Mouse (Mus musculus) liver, embryonic 14.5 days (tissue): ENCODE measurements around the gene Faap20. TPM values are rescaled to one million over a fixed set of nuclear protein-coding genes. Genes with fewer than 3 reads are reported as not detected.

Experiments
- ATAC-seq: fragments of 200-750 bp; cut with Nextera tagmentation; 2 replicates; pipeline ENCODE4 v1.8.0; 2017; ENCODE audit warnings: moderate number of reproducible peaks, mild to moderate bottlenecking, moderate library complexity; ENCODE audit not compliant: insufficient read depth
- DNase-seq, 3 experiments: peaks; one replicate each; pipeline ENCODE4 v3.0.0-alpha.2; 2012 to 2013; ENCODE audit warnings: low read depth in 3 of 3, low spot score in 3 of 3
- H3K27ac ChIP-seq: fragments of 300-500 bp; sonication (generic); 2 replicates; pipeline ENCODE4 v1.5.1; 2014; ENCODE audit warnings: moderate library complexity, mild to moderate bottlenecking, control low read depth, inconsistent platforms
- H3K27me3 ChIP-seq: fragments of 300-500 bp; sonication (generic); 2 replicates; pipeline ENCODE4 v1.6.1; 2014; ENCODE audit warnings: mild to moderate bottlenecking, low read length, moderate library complexity; ENCODE audit not compliant: control insufficient read depth, insufficient read depth
- H3K36me3 ChIP-seq: fragments of 300-500 bp; sonication (generic); replicated peaks from 2 replicates; pipeline ENCODE4 v1.6.1; 2014; ENCODE audit warnings: low read depth; ENCODE audit not compliant: control insufficient read depth, insufficient read depth
- H3K4me1 ChIP-seq, 2 experiments: fragments of 200-500 bp in 1 of 2; fragments of 300-500 bp in 1 of 2; sonication (generic) in 1 of 2; replicated peaks; 2 replicates each; pipeline ENCODE4 v1.6.1; 2012 to 2014; ENCODE audit warnings: antibody characterized with exemption in 1 of 2, inconsistent platforms in 1 of 2, low read length in 1 of 2; ENCODE audit not compliant: control insufficient read depth in 2 of 2, insufficient read depth in 2 of 2
- H3K4me2 ChIP-seq: fragments of 300-500 bp; sonication (generic); 2 replicates; pipeline ENCODE4 v1.6.1; 2014; ENCODE audit warnings: low read depth, mild to moderate bottlenecking, control low read depth, moderate library complexity
- H3K4me3 ChIP-seq, 2 experiments: fragments of 200-500 bp in 1 of 2; fragments of 300-500 bp in 1 of 2; sonication (generic) in 1 of 2; 2 replicates each; pipeline ENCODE4 v1.5.1; 2012 to 2014; ENCODE audit warnings: low read depth in 2 of 2, low read length in 2 of 2, mild to moderate bottlenecking in 2 of 2, control low read depth in 1 of 2, inconsistent platforms in 1 of 2, moderate library complexity in 1 of 2; ENCODE audit not compliant: insufficient read depth in 1 of 2
- H3K9ac ChIP-seq: fragments of 300-500 bp; sonication (generic); replicated peaks from 2 replicates; pipeline ENCODE4 v1.6.1; 2014; ENCODE audit warnings: mild to moderate bottlenecking, control low read depth, moderate library complexity
- H3K9me3 ChIP-seq: fragments of 300-500 bp; sonication (generic); 2 replicates; pipeline ENCODE4 v1.6.1; 2016; ENCODE audit warnings: low read length, mixed read lengths; ENCODE audit not compliant: control insufficient read depth
- CTCF ChIP-seq: IDR thresholded peaks from 2 replicates; pipeline ENCODE4 v1.5.1; 2016; ENCODE audit warnings: antibody characterized with exemption, low read depth, control low read depth
- EP300 ChIP-seq: IDR thresholded peaks from 2 replicates; pipeline ENCODE4 v1.6.1; 2016; ENCODE audit warnings: antibody characterized with exemption, low read depth
- WGBS: fragments of 180-500 bp; shearing (Covaris S2); extraction: QIAGEN DNeasy Blood & Tissue Kit; methylation state at CpG from one replicate; pipeline ENCODE4 v1.1.7; 2014; ENCODE audit not compliant: insufficient replicate concordance; 5-methylcytosine and 5-hydroxymethylcytosine counted together
- polyA plus RNA-seq, 2 experiments: library from polyadenylated mRNA; depleted of rRNA in 1 of 2; stranded (reverse) in 1 of 2; unstranded in 1 of 2; fragments of >200 nt; fragmentation: Nextera tagmentation in 1 of 2; extraction: Ambion mirVana in 1 of 2; gene quantifications; 2 replicates each; pipeline versions ENCODE4 v1.2.1 to v1.2.3; 2012 to 2014

The Faap20 gene
- polyA plus RNA-seq, 2 experiments, result 12.2 to 14.8 TPM

- peaks cover 0 to 34% of the 10 kb centered on the region in 2 experiments; a peak in 2 of 4 replicates for H3K4me1 ChIP-seq
- H3K4me2 ChIP-seq, result no peak overlapping the region
- ATAC-seq, result no peak
- H3K27me3 ChIP-seq, result no peaks in the 10 kb centered on the region
- TF ChIP-seq EP300 (no peak), CTCF (no peak)
- no peaks in the 10 kb centered on the region for H3K36me3 ChIP-seq
- H3K27ac ChIP-seq, result no peak overlapping the region
- no peak overlapping the region for H3K4me3 ChIP-seq
- 54% methylated on average over 3 of the region's 3 CpGs for WGBS
- no peak for DNase-seq
- H3K9ac ChIP-seq, result no peak overlapping the region
- no peaks in the 10 kb centered on the region for H3K9me3 ChIP-seq
Measured at GRCm38 (mm10) chr4:155207841-155208240, 41.8 kb upstream of the Faap20 start.

GRCm38 (mm10) chr4:155208613-155209012 lies 41.0 kb upstream of the Faap20 start:
- 65% methylated on average over 7 of the region's 7 CpGs for WGBS
- TF ChIP-seq EP300 (no peak), CTCF (no peak)
- H3K9ac ChIP-seq, result no peak overlapping the region
- H3K4me2 ChIP-seq, result no peak overlapping the region
- no peaks in the 10 kb centered on the region for H3K27me3 ChIP-seq
- ATAC-seq, result no peak
- no peaks in the 10 kb centered on the region for H3K36me3 ChIP-seq
- DNase-seq, result no peak
- peaks cover 0 to 32% of the 10 kb centered on the region in 2 experiments; a peak in 2 of 4 replicates for H3K4me1 ChIP-seq
- H3K9me3 ChIP-seq, result no peaks in the 10 kb centered on the region
- H3K4me3 ChIP-seq, result no peak overlapping the region
- no peak overlapping the region for H3K27ac ChIP-seq

GRCm38 (mm10) chr4:155209079-155209478 lies 40.5 kb upstream of the Faap20 start:
- H3K27me3 ChIP-seq, result no peaks in the 10 kb centered on the region
- peaks cover 0 to 35% of the 10 kb centered on the region in 2 experiments; a peak in 2 of 4 replicates for H3K4me1 ChIP-seq
- H3K9me3 ChIP-seq, result no peaks in the 10 kb centered on the region
- ATAC-seq (no peak), DNase-seq (no peak)
- H3K4me3 ChIP-seq, result no peak overlapping the region
- no peak overlapping the region for H3K9ac ChIP-seq
- TF ChIP-seq EP300, result no peak
- no peak for TF ChIP-seq CTCF
- no peak overlapping the region for H3K4me2 ChIP-seq
- H3K36me3 ChIP-seq, result no peaks in the 10 kb centered on the region
- H3K27ac ChIP-seq, result no peak overlapping the region

DNA sequence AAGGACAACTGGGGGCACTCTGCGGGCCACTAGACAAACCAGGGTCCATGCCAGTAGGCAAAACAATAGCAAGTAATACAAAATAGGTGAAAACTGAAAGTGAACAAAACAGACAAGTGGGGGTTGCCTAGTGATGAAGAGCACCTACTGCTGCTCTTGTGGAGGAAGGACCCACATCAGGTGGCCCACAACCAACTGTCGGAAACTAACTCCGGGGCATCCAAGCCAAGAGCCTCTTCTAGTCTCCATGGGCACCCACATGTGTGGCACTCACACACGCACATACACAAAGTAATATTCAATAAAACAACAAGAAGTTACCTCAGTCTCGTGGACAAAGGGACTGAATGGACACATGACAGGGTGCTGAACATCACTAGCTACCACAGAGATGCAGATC lies 40.1 kb upstream of the Faap20 start:
- DNase-seq (no peak), ATAC-seq (no peak)
- Histone ChIP-seq H3K27me3 (no peaks in the 10 kb centered on the region), H3K4me1 (peaks cover 0 to 39% of the 10 kb centered on the region in 2 experiments; a peak in 2 of 4 replicates), H3K4me3 (no peak overlapping the region), H3K27ac (no peak overlapping the region), H3K36me3 (no peaks in the 10 kb centered on the region), H3K9ac (no peak overlapping the region), H3K9me3 (no peaks in the 10 kb centered on the region), H3K4me2 (no peak overlapping the region)
- no peak for TF ChIP-seq EP300
- TF ChIP-seq CTCF, result no peak
- WGBS, result 78% methylated on average over 5 of the region's 5 CpGs

GRCm38 (mm10) chr4:155213052-155213751 lies 36.4 kb upstream of the Faap20 start:
- DNase-seq, result no peak
- Histone ChIP-seq H3K4me2 (no peak overlapping the region), H3K4me1 (peaks cover 0 to 42% of the 10 kb centered on the region in 2 experiments; a peak in 3 of 4 replicates), H3K27me3 (no peaks in the 10 kb centered on the region), H3K27ac (no peak overlapping the region), H3K9ac (no peak overlapping the region), H3K9me3 (no peaks in the 10 kb centered on the region), H3K36me3 (no peaks in the 10 kb centered on the region), H3K4me3 (no peak overlapping the region)
- ATAC-seq, result no peak
- 60% methylated on average over 9 of the region's 9 CpGs for WGBS
- TF ChIP-seq CTCF (peak; percentile 14; the same call in 1 of the 2 replicates), EP300 (no peak)
